Mouse (Mus musculus) hindbrain, embryonic 15.5 days (tissue): Measurements from ENCODE around the gene Vezt. TPM values are rescaled to one million over a fixed set of nuclear protein-coding genes. Genes with fewer than 3 reads are reported as not detected.

Experiments used
- ATAC-seq: fragments of 200-750 bp; cut with Nextera tagmentation; 2 replicates; pipeline ENCODE4 v1.8.0; 2017; ENCODE audit warnings: low read depth, moderate number of reproducible peaks, moderate TSS enrichment; ENCODE audit not compliant: low FRiP score
- H3K27ac ChIP-seq: fragments of 300-500 bp; sonication (generic); replicated peaks from 2 replicates; pipeline ENCODE4 v1.5.1; 2015; ENCODE audit warnings: mild to moderate bottlenecking, inconsistent platforms
- H3K27me3 ChIP-seq: fragments of 300-500 bp; sonication (generic); 2 replicates; pipeline ENCODE4 v1.6.1; 2015; ENCODE audit warnings: control low read depth, inconsistent platforms
- H3K36me3 ChIP-seq: fragments of 300-500 bp; sonication (generic); 2 replicates; pipeline ENCODE4 v1.6.1; 2015; ENCODE audit warnings: control low read depth, inconsistent platforms
- H3K4me1 ChIP-seq: fragments of 300-500 bp; sonication (generic); replicated peaks from 2 replicates; pipeline ENCODE4 v1.6.1; 2015; ENCODE audit warnings: control low read depth, inconsistent platforms
- H3K4me2 ChIP-seq: fragments of 300-500 bp; sonication (generic); 2 replicates; pipeline ENCODE4 v1.6.1; 2015; ENCODE audit warnings: moderate library complexity, mild to moderate bottlenecking, inconsistent platforms
- H3K4me3 ChIP-seq: fragments of 300-500 bp; sonication (generic); 2 replicates; pipeline ENCODE4 v1.5.1; 2015; ENCODE audit warnings: mild to moderate bottlenecking, inconsistent platforms
- H3K9ac ChIP-seq: fragments of 300-500 bp; sonication (generic); 2 replicates; pipeline ENCODE4 v1.6.1; 2015; ENCODE audit warnings: inconsistent platforms
- H3K9me3 ChIP-seq: fragments of 300-500 bp; sonication (generic); 2 replicates; pipeline ENCODE4 v1.6.1; 2016; ENCODE audit warnings: control low read depth, inconsistent platforms
- WGBS: fragments of 180-500 bp; shearing (Covaris S2); methylation state at CpG from one replicate; pipeline ENCODE4 v1.1.7; 2015; 5-methylcytosine and 5-hydroxymethylcytosine counted together
- polyA plus RNA-seq: library from polyadenylated mRNA; unstranded; fragments of >200 nt; fragmentation: Nextera tagmentation; extraction: Ambion mirVana; gene quantifications from 2 replicates; pipeline ENCODE4 v1.2.1, GENCODE M21; 2015

The Vezt gene
- polyA plus RNA-seq, 1 experiment from 2014 or later = 55.3 TPM

DNA sequence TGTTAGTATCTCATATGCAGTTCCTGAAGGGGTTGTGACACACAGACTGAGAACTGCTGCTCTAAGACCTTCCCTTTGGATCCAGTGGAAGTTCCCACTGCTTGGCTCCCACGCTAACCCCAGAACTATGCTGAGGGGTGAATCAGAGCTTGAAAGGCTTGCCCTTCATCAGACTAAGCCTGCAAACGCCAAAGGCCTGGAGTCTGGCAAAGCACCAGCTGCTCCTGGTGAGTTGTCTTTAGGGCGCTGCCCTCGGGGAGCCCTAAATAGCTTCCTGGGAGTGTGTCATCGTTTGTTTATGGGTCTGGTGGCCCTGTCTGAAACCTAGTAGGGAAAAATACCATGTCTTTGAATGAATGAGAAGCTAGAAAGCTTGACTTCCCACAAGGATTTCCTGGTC, 91.4 kb downstream of the Vezt start:
- no peak for ATAC-seq
- no peak overlapping the region for H3K4me2 ChIP-seq
- peaks cover 6% of the 10 kb centered on the region for H3K4me1 ChIP-seq
- H3K27ac ChIP-seq = no peak overlapping the region
- no peaks in the 10 kb centered on the region for H3K36me3 ChIP-seq
- H3K4me3 ChIP-seq = no peak overlapping the region
- 49% methylated on average over 5 of the region's 5 CpGs for WGBS
- H3K27me3 ChIP-seq = no peaks in the 10 kb centered on the region
- no peak overlapping the region for H3K9ac ChIP-seq
- no peaks in the 10 kb centered on the region for H3K9me3 ChIP-seq

DNA sequence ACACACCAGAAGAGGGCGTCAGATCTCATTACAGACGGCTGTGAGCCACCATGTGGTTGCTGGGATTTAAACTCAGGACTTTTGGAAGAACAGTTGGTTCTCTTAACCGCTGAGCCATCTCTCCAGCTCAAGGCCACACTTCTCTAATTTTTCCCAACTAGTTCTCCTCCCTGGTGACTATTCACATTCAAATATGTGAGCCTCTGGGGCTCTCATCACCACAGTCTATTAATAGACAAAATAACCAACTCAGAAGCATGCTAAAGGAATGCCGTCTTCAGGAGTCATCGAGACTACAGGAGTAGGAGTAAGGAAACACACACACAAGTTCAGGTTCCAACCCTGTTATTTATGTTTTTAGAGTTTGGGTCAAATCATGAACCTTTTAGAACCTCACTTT, 95.3 kb downstream of the Vezt start:
- H3K36me3 ChIP-seq = no peaks in the 10 kb centered on the region
- H3K4me2 ChIP-seq = no peak overlapping the region
- no peaks in the 10 kb centered on the region for H3K9me3 ChIP-seq
- no peaks in the 10 kb centered on the region for H3K27me3 ChIP-seq
- no peak overlapping the region for H3K27ac ChIP-seq
- no peak for ATAC-seq
- 82% methylated on average over 5 of the region's 5 CpGs for WGBS
- no peaks in the 10 kb centered on the region for H3K4me1 ChIP-seq
- H3K9ac ChIP-seq = no peak overlapping the region
- H3K4me3 ChIP-seq = no peak overlapping the region

- ATAC-seq = no peak
- Histone ChIP-seq H3K9me3 (no peaks in the 10 kb centered on the region), H3K27ac (no peak overlapping the region), H3K4me3 (no peak overlapping the region), H3K4me1 (no peaks in the 10 kb centered on the region), H3K9ac (no peak overlapping the region), H3K27me3 (no peaks in the 10 kb centered on the region), H3K4me2 (no peak overlapping the region), H3K36me3 (no peaks in the 10 kb centered on the region)
- WGBS = 90% methylated on average over 8 of the region's 8 CpGs
These were observed 95.9 kb downstream of the Vezt start for GRCm38 (mm10) chr10:93939676-93940075.

DNA sequence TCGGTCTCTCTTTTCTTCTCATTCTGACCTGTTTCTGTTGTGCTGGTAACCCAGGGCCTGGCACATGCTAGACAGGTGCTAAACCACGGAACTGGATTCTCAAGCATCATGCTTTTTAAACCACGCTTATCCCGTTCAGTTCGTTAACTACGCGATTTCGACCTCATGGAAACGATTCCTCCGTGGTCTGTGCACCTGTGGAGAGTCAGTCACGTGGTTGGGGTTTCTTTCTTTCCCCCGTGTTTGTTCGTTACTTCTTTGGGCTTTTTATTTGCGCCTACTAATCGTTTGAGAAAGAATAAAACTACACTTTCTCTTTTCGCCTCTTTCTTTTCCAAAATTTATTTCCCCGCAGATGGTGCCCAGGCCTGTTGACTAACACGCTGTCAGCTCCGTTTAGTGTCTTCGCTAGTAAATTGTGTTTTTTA, 96.8 kb downstream of the Vezt start:
- no peaks in the 10 kb centered on the region for H3K4me1 ChIP-seq
- no peaks in the 10 kb centered on the region for H3K27me3 ChIP-seq
- 85% methylated on average over 20 of the region's 20 CpGs for WGBS
- no peaks in the 10 kb centered on the region for H3K9me3 ChIP-seq
- no peak overlapping the region for H3K4me2 ChIP-seq
- H3K9ac ChIP-seq = no peak overlapping the region
- no peak overlapping the region for H3K4me3 ChIP-seq
- ATAC-seq = no peak
- H3K27ac ChIP-seq = no peak overlapping the region
- H3K36me3 ChIP-seq = no peaks in the 10 kb centered on the region

- H3K27ac ChIP-seq = peak overlapping the region; percentile 52; the same call in 1 of the 2 replicates
- no peak overlapping the region for H3K4me3 ChIP-seq
- ATAC-seq = peak; percentile 73
- H3K36me3 ChIP-seq = no peaks in the 10 kb centered on the region
- 45% methylated on average over 9 of the region's 9 CpGs for WGBS
- H3K27me3 ChIP-seq = no peaks in the 10 kb centered on the region
- H3K9ac ChIP-seq = no peak overlapping the region
- H3K9me3 ChIP-seq = no peaks in the 10 kb centered on the region
- no peaks in the 10 kb centered on the region for H3K4me1 ChIP-seq
- no peak overlapping the region for H3K4me2 ChIP-seq
These were observed 101.6 kb downstream of the Vezt start for GRCm38 (mm10) chr10:93933980-93934379.

DNA sequence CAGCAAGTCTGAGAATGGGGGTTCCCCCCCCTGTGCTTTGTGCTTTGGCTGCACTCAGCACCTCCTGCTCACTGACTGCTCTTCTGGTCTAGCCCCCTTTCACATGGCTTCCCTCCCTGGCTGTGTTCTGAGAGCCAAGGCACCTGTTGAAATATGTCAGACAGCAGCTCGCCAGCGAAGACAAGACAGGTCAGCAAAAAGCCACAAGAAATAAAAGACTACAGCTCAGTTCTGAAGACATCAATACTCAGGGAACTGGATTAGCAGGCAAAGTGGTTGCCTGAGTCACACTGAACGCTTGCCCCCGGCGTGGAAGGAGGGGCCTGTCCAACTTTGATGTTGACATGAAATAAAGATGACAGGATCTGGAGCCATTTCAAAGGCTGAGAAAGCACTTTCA, 102.8 kb downstream of the Vezt start:
- no peak overlapping the region for H3K9ac ChIP-seq
- ATAC-seq = no peak
- 76% methylated on average over 5 of the region's 5 CpGs for WGBS

DNA sequence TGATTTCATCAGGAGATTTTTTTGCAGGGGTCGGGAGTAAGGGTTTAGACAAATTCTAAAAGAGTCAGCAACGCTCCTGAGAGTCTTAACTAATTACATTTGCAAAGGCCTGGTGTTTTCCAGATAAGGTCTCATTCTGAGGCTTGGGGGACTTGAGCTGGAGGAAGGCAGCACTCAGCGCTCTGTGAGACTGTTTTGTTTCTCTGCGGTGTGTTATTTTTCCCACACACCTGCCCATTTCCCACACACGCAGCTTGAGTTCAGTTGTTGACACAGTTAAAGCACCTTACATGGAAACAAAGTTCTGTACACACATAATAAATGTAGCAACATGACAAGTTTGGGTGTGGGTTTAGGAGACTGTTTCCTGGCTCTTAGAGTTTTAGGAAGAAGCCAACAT, 103.6 kb downstream of the Vezt start:
- Histone ChIP-seq H3K9ac (no peak overlapping the region), H3K36me3 (no peaks in the 10 kb centered on the region), H3K4me2 (no peak overlapping the region), H3K27ac (no peak overlapping the region), H3K9me3 (no peaks in the 10 kb centered on the region), H3K27me3 (no peaks in the 10 kb centered on the region), H3K4me3 (no peak overlapping the region), H3K4me1 (no peaks in the 10 kb centered on the region)
- 81% methylated on average over 5 of the region's 5 CpGs for WGBS
- ATAC-seq = no peak

More for the DNA sequence above, 102.8 kb downstream of the Vezt start:
- H3K4me3 ChIP-seq = no peak overlapping the region
- no peaks in the 10 kb centered on the region for H3K9me3 ChIP-seq
- no peaks in the 10 kb centered on the region for H3K36me3 ChIP-seq
- H3K4me1 ChIP-seq = no peaks in the 10 kb centered on the region
- no peaks in the 10 kb centered on the region for H3K27me3 ChIP-seq
- H3K27ac ChIP-seq = no peak overlapping the region
- H3K4me2 ChIP-seq = no peak overlapping the region

- no peak for ATAC-seq
- Histone ChIP-seq H3K9ac (no peak overlapping the region), H3K9me3 (no peaks in the 10 kb centered on the region), H3K27me3 (no peaks in the 10 kb centered on the region), H3K4me1 (no peaks in the 10 kb centered on the region), H3K27ac (no peak overlapping the region), H3K36me3 (no peaks in the 10 kb centered on the region), H3K4me3 (no peak overlapping the region), H3K4me2 (no peak overlapping the region)
- 79% methylated on average over 9 of the region's 9 CpGs for WGBS
These were observed 104.2 kb downstream of the Vezt start for GRCm38 (mm10) chr10:93931431-93931830.

GRCm38 (mm10) chr10:93930236-93930824, 105.3 kb downstream of the Vezt start:
- no peaks in the 10 kb centered on the region for H3K27me3 ChIP-seq
- H3K36me3 ChIP-seq = no peaks in the 10 kb centered on the region
- H3K4me3 ChIP-seq = no peak overlapping the region
- H3K4me2 ChIP-seq = no peak overlapping the region
- WGBS = 78% methylated on average over 4 of the region's 4 CpGs
- H3K27ac ChIP-seq = no peak overlapping the region
- H3K9me3 ChIP-seq = no peaks in the 10 kb centered on the region
- H3K4me1 ChIP-seq = no peaks in the 10 kb centered on the region
- no peak overlapping the region for H3K9ac ChIP-seq
- no peak for ATAC-seq

- Histone ChIP-seq H3K27ac (no peak overlapping the region), H3K4me1 (no peaks in the 10 kb centered on the region), H3K9ac (no peak overlapping the region), H3K4me3 (no peak overlapping the region), H3K9me3 (no peaks in the 10 kb centered on the region), H3K27me3 (no peaks in the 10 kb centered on the region), H3K36me3 (no peaks in the 10 kb centered on the region), H3K4me2 (no peak overlapping the region)
- 81% methylated on average over 5 of the region's 5 CpGs for WGBS
- ATAC-seq = no peak
These were observed 111.0 kb downstream of the Vezt start for GRCm38 (mm10) chr10:93924666-93925065.

- H3K4me2 ChIP-seq = no peak overlapping the region
- no peaks in the 10 kb centered on the region for H3K9me3 ChIP-seq
- 95% methylated on average over 4 of the region's 4 CpGs for WGBS
- 0 out of 2 replicates have a peak, but pooled peaks cover 2% of the 10 kb centered on the region for H3K4me1 ChIP-seq
- no peaks in the 10 kb centered on the region for H3K36me3 ChIP-seq
- no peaks in the 10 kb centered on the region for H3K27me3 ChIP-seq
- no peak overlapping the region for H3K9ac ChIP-seq
- H3K27ac ChIP-seq = no peak overlapping the region
- no peak for ATAC-seq
- no peak overlapping the region for H3K4me3 ChIP-seq
These were observed 114.5 kb downstream of the Vezt start for GRCm38 (mm10) chr10:93921160-93921559.

DNA sequence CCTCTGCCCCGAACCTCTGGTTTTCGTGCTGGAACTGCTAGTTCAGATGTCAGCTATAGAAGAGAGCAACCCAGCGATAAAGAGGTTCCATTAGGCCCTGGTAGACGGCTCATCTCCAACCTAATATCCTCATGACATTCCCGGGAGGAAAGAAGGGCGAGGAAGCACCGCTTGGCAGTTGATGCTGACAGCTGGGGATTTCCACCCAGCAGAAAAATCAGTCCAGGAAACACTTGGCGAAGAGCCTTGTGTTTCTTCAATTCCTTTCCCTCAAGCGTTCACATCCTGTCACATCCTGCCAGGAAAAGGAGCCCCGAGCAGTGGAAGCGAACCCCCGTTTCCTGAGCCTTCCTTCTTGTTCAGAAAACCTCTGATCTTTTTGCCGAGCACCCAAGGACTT, 116.4 kb downstream of the Vezt start:
- Histone ChIP-seq H3K27ac (peak overlapping the region; percentile 55), H3K4me2 (no peak overlapping the region), H3K9me3 (no peaks in the 10 kb centered on the region), H3K4me3 (no peak overlapping the region), H3K9ac (no peak overlapping the region), H3K27me3 (no peaks in the 10 kb centered on the region), H3K36me3 (no peaks in the 10 kb centered on the region), H3K4me1 (0 out of 2 replicates have a peak, but pooled peaks cover 2% of the 10 kb centered on the region)
- no peak for ATAC-seq
- 69% methylated on average over 13 of the region's 13 CpGs for WGBS

DNA sequence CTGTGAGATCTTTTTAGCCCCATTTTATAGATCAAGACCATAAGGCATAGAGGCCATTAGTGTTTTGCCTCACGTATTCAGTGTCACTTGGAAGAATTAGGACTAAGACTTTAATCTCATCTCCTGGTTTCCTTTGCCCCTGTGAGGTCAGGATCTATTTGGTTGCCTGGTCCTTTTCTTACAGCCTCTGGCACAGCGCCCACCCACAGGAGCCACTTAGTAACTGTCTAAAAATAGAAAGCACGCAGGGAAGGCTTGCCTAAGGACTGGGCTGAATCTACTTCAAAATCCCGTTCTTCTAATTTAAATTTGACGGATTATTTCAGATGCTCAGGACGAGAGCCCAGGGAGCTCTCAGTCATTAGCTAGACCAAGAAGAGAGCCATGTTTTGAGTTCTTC, 116.9 kb downstream of the Vezt start:
- Histone ChIP-seq H3K9ac (no peak overlapping the region), H3K9me3 (no peaks in the 10 kb centered on the region), H3K4me1 (0 out of 2 replicates have a peak, but pooled peaks cover 2% of the 10 kb centered on the region), H3K4me3 (no peak overlapping the region), H3K4me2 (no peak overlapping the region), H3K27ac (peak overlapping the region; percentile 55), H3K36me3 (no peaks in the 10 kb centered on the region), H3K27me3 (no peaks in the 10 kb centered on the region)
- ATAC-seq = no peak
- WGBS = 49% methylated on average over 6 of the region's 6 CpGs
